Mouse (Mus musculus) neural tube, embryonic 11.5 days (tissue): ENCODE measurements around the gene Olfr1148. TPM values are rescaled to one million over a fixed set of nuclear protein-coding genes. Genes with fewer than 3 reads are reported as not detected.

Experiments
- ATAC-seq: fragments of 200-750 bp; cut with Nextera tagmentation; 2 replicates; pipeline ENCODE4 v1.8.0; 2017; ENCODE audit warnings: moderate number of reproducible peaks, mild to moderate bottlenecking, moderate TSS enrichment, moderate library complexity; ENCODE audit not compliant: insufficient read depth, low FRiP score, low TSS enrichment
- DNase-seq: peaks from one replicate; pipeline ENCODE4 v3.0.0-alpha.2; 2015; ENCODE audit warnings: low spot score
- H3K27ac ChIP-seq: fragments of 300-500 bp; sonication (generic); 2 replicates; pipeline ENCODE4 v1.5.1; 2014; ENCODE audit warnings: low read depth, mild to moderate bottlenecking, low read length
- H3K27me3 ChIP-seq: fragments of 300-500 bp; sonication (generic); 2 replicates; pipeline ENCODE4 v1.6.1; 2014; ENCODE audit warnings: mild to moderate bottlenecking, low read length, mixed read lengths; ENCODE audit not compliant: control insufficient read depth, insufficient read depth
- H3K36me3 ChIP-seq: fragments of 300-500 bp; sonication (generic); 2 replicates; pipeline ENCODE4 v1.6.1; 2014; ENCODE audit warnings: mild to moderate bottlenecking, low read length, moderate library complexity, mixed read lengths; ENCODE audit not compliant: control insufficient read depth, insufficient read depth
- H3K4me1 ChIP-seq: fragments of 300-500 bp; sonication (generic); 2 replicates; pipeline ENCODE4 v1.6.1; 2014; ENCODE audit warnings: low read length, mixed read lengths; ENCODE audit not compliant: control insufficient read depth, insufficient read depth
- H3K4me2 ChIP-seq: fragments of 300-500 bp; sonication (generic); 2 replicates; pipeline ENCODE4 v1.6.1; 2014; ENCODE audit warnings: low read depth, mild to moderate bottlenecking, moderate library complexity
- H3K4me3 ChIP-seq: fragments of 300-500 bp; sonication (generic); 2 replicates; pipeline ENCODE4 v1.5.1; 2014; ENCODE audit warnings: low read depth, low read length
- H3K9ac ChIP-seq: fragments of 300-500 bp; sonication (generic); 2 replicates; pipeline ENCODE4 v1.6.1; 2014; ENCODE audit warnings: mild to moderate bottlenecking, low read length
- H3K9me3 ChIP-seq: fragments of 300-500 bp; sonication (generic); 2 replicates; pipeline ENCODE4 v1.6.1; 2016; ENCODE audit warnings: low read length; ENCODE audit not compliant: control insufficient read depth
- WGBS: fragments of 180-500 bp; shearing (Covaris S2); extraction: QIAGEN DNeasy Blood & Tissue Kit; methylation state at CpG from one replicate; pipeline ENCODE4 v1.1.7; 2014; 5-methylcytosine and 5-hydroxymethylcytosine counted together
- polyA plus RNA-seq: library from polyadenylated mRNA; unstranded; fragments of >200 nt; fragmentation: Nextera tagmentation; extraction: Ambion mirVana; gene quantifications from 2 replicates; pipeline ENCODE4 v1.2.1, GENCODE M21; 2014

Olfr1148 gene
- not detected in 2 replicates for polyA plus RNA-seq

- no peak within 1 kb of the TSS for H3K9ac ChIP-seq
- WGBS = 87% methylated on average over 1 of the region's 1 CpGs
- no peaks in the 10 kb centered on the region for H3K36me3 ChIP-seq
- H3K27ac ChIP-seq = no peak within 1 kb of the TSS
- no peaks in the 10 kb centered on the region for H3K4me1 ChIP-seq
- ATAC-seq (no peak), DNase-seq (no peak)
- no peak within 1 kb of the TSS for H3K4me3 ChIP-seq
- no peak within 1 kb of the TSS for H3K4me2 ChIP-seq
- H3K27me3 ChIP-seq = no peaks in the 10 kb centered on the region
- H3K9me3 ChIP-seq = no peaks in the 10 kb centered on the region
These were observed at the start of gene Olfr1148 for GRCm38 (mm10) chr2:87830233-87830632. Gene Olfr1148 (plus strand): TSS chr2:87830533.

- Histone ChIP-seq H3K4me3 (no peak within 1 kb of the TSS), H3K27me3 (no peaks in the 10 kb centered on the region), H3K9ac (no peak within 1 kb of the TSS), H3K4me2 (no peak within 1 kb of the TSS), H3K27ac (no peak within 1 kb of the TSS), H3K4me1 (no peaks in the 10 kb centered on the region), H3K9me3 (no peaks in the 10 kb centered on the region), H3K36me3 (no peaks in the 10 kb centered on the region)
- DNase-seq (no peak), ATAC-seq (no peak)
These were observed 30.0 kb upstream of the Olfr1148 start, which contains the start of gene Olfr1143 for GRCm38 (mm10) chr2:87800292-87800691. Gene Olfr1143 (plus strand): TSS chr2:87800592.

- Histone ChIP-seq H3K4me3 (no peak within 1 kb of the TSS), H3K9me3 (no peaks in the 10 kb centered on the region), H3K9ac (no peak within 1 kb of the TSS), H3K36me3 (no peaks in the 10 kb centered on the region), H3K4me2 (no peak within 1 kb of the TSS), H3K27me3 (no peaks in the 10 kb centered on the region), H3K27ac (no peak within 1 kb of the TSS), H3K4me1 (no peaks in the 10 kb centered on the region)
- DNase-seq (no peak), ATAC-seq (no peak)
- WGBS = 91% methylated on average over 1 of the region's 1 CpGs
These were observed 20.8 kb upstream of the Olfr1148 start, which contains the start of gene Olfr1145 for GRCm38 (mm10) chr2:87809522-87809921. Gene Olfr1145 (plus strand): TSS chr2:87809822.

GRCm38 (mm10) chr2:87843693-87844092 lies 13.4 kb downstream of the Olfr1148 start, which contains the start of gene Olfr1150-ps1:
Gene Olfr1150-ps1 (plus strand): TSS chr2:87843993.
- no peaks in the 10 kb centered on the region for H3K27me3 ChIP-seq
- no peaks in the 10 kb centered on the region for H3K4me1 ChIP-seq
- H3K4me2 ChIP-seq = no peak within 1 kb of the TSS
- H3K4me3 ChIP-seq = no peak within 1 kb of the TSS
- no peak within 1 kb of the TSS for H3K27ac ChIP-seq
- ATAC-seq = no peak
- DNase-seq = no peak
- H3K36me3 ChIP-seq = no peaks in the 10 kb centered on the region
- WGBS = 78% methylated on average over 1 of the region's 1 CpGs
- H3K9ac ChIP-seq = no peak within 1 kb of the TSS
- H3K9me3 ChIP-seq = no peaks in the 10 kb centered on the region

- H3K36me3 ChIP-seq = no peaks in the 10 kb centered on the region
- H3K27me3 ChIP-seq = no peaks in the 10 kb centered on the region
- H3K9ac ChIP-seq = no peak within 1 kb of the TSS
- WGBS = 90% methylated on average over 1 of the region's 1 CpGs
- no peak within 1 kb of the TSS for H3K4me3 ChIP-seq
- H3K4me1 ChIP-seq = no peaks in the 10 kb centered on the region
- ATAC-seq (no peak), DNase-seq (no peak)
- H3K4me2 ChIP-seq = no peak within 1 kb of the TSS
- H3K27ac ChIP-seq = no peak within 1 kb of the TSS
- H3K9me3 ChIP-seq = no peaks in the 10 kb centered on the region
These were observed 25.2 kb downstream of the Olfr1148 start, which contains the start of gene Olfr1151 for GRCm38 (mm10) chr2:87855562-87855961. Gene Olfr1151 (plus strand): TSS chr2:87855862.

- H3K4me3 ChIP-seq = no peak within 1 kb of the TSS
- H3K9ac ChIP-seq = no peak within 1 kb of the TSS
- H3K36me3 ChIP-seq = no peaks in the 10 kb centered on the region
- no peaks in the 10 kb centered on the region for H3K9me3 ChIP-seq
- DNase-seq = no peak
- H3K4me1 ChIP-seq = no peaks in the 10 kb centered on the region
- H3K27ac ChIP-seq = no peak within 1 kb of the TSS
- no peaks in the 10 kb centered on the region for H3K27me3 ChIP-seq
- no peak for ATAC-seq
- H3K4me2 ChIP-seq = no peak within 1 kb of the TSS
These were observed 35.9 kb downstream of the Olfr1148 start, which contains the start of gene Olfr1152 for GRCm38 (mm10) chr2:87866192-87866591. Gene Olfr1152 (plus strand): TSS chr2:87866492.

Other genes with a start within 250 kb of the Olfr1148 start
- not detected in 2 replicates for gene Olfr1130, start 224.3 kb upstream of the Olfr1148 start, polyA plus RNA-seq
- gene Olfr1131, start 203.4 kb upstream of the Olfr1148 start, polyA plus RNA-seq = not detected in 2 replicates
- gene Olfr1132, start 193.0 kb upstream of the Olfr1148 start, polyA plus RNA-seq = not detected in 2 replicates
- not detected in 2 replicates for gene Olfr1133, start 183.2 kb upstream of the Olfr1148 start, polyA plus RNA-seq
- not detected in 2 replicates for gene Olfr1134, start 172.1 kb upstream of the Olfr1148 start, polyA plus RNA-seq
- gene Olfr1135, start 156.9 kb upstream of the Olfr1148 start, polyA plus RNA-seq = not detected in 2 replicates
- gene Olfr1136, start 136.6 kb upstream of the Olfr1148 start, polyA plus RNA-seq = not detected in 2 replicates
- gene Olfr1137, start 117.4 kb upstream of the Olfr1148 start, polyA plus RNA-seq = not detected in 2 replicates
- gene Olfr1138, start 90.6 kb upstream of the Olfr1148 start, polyA plus RNA-seq = not detected in 2 replicates
- gene Olfr1140, start 86.8 kb upstream of the Olfr1148 start, polyA plus RNA-seq = not detected in 2 replicates
- not detected in 2 replicates for gene Olfr1141, start 76.5 kb upstream of the Olfr1148 start, polyA plus RNA-seq
- not detected in 2 replicates for gene Olfr152, start 51.0 kb upstream of the Olfr1148 start, polyA plus RNA-seq
- not detected in 2 replicates for gene Olfr1143, start 29.9 kb upstream of the Olfr1148 start, polyA plus RNA-seq
- gene Olfr1145, start 20.7 kb upstream of the Olfr1148 start, polyA plus RNA-seq = not detected in 2 replicates
- gene Olfr1150-ps1, start 13.5 kb downstream of the Olfr1148 start, polyA plus RNA-seq = not detected in 2 replicates
- gene Olfr1151, start 25.3 kb downstream of the Olfr1148 start, polyA plus RNA-seq = not detected in 2 replicates
- gene Olfr1152, start 36.0 kb downstream of the Olfr1148 start, polyA plus RNA-seq = not detected in 2 replicates
- not detected in 2 replicates for gene Olfr1153, start 64.4 kb downstream of the Olfr1148 start, polyA plus RNA-seq
- gene Olfr1154, start 74.6 kb downstream of the Olfr1148 start, polyA plus RNA-seq = not detected in 2 replicates
- not detected in 2 replicates for gene Olfr1155, start 114.6 kb downstream of the Olfr1148 start, polyA plus RNA-seq
- gene Olfr1156, start 122.6 kb downstream of the Olfr1148 start, polyA plus RNA-seq = not detected in 2 replicates
- gene Olfr1157, start 137.8 kb downstream of the Olfr1148 start, polyA plus RNA-seq = not detected in 2 replicates
- gene Olfr74, start 144.1 kb downstream of the Olfr1148 start, polyA plus RNA-seq = not detected in 2 replicates
- not detected in 2 replicates for gene Olfr1158, start 159.6 kb downstream of the Olfr1148 start, polyA plus RNA-seq
- gene Olfr1160, start 177.7 kb downstream of the Olfr1148 start, polyA plus RNA-seq = not detected in 2 replicates
- gene Olfr1161, start 192.2 kb downstream of the Olfr1148 start, polyA plus RNA-seq = not detected in 2 replicates
- gene Olfr73, start 207.2 kb downstream of the Olfr1148 start, polyA plus RNA-seq = not detected in 2 replicates
- gene Olfr1162, start 220.6 kb downstream of the Olfr1148 start, polyA plus RNA-seq = not detected in 2 replicates
- not detected in 2 replicates for gene Olfr1163, start 241.3 kb downstream of the Olfr1148 start, polyA plus RNA-seq